ENCODE assay signal across 8 mouse cellular contexts in the genomic region with DNA sequence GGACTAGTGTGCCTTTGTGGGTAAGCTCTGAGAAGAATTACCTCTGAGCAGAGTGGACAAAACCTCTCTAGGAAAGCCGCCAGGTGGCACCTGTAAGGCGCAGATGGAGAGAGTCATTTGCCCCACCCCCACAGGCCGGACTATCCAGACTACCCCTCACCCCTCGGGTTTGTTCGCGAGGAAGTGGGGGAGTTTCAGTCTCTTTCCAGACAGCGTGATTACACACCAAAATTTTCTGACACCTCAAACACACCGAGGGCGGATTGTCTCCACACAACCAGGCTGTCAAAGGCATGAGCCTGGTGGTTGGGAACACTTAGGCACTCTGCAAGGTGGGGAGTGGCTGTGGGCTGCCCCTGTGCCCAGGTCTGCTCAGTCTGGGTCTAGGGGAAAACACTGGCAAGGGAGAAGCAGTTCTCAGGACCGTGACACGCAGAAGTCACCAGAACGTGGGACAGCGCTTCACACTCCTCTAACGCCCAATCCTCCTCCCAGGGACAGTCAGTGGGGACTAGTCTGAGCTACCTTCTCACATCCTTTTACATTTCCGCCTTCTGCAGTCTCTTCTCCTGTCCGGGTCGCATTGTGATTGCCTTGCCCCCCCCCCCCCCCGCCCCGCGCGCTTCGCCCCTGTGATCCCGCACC. TPM values are rescaled to one million over a fixed set of nuclear protein-coding genes. Genes with fewer than 3 reads are reported as not detected.
DNase-seq lines count a peak whose midpoint lies in the region; ATAC-seq and TF ChIP-seq lines count a peak whose summit lies in the region.

No protein-coding gene starts in this region.

- 0 out of 2 replicates have a peak, but pooled peaks cover 5% of the 10 kb centered on the region for H3K4me1 ChIP-seq in forebrain, postnatal 0 days (ENCODE audit: insufficient read depth)
- peaks cover 5% of the 10 kb centered on the region for H3K4me1 ChIP-seq in hindbrain, embryonic 16.5 days (ENCODE audit: control insufficient read depth, insufficient read depth, low read depth, low read length)

- peak overlapping the region; percentile 58 for H3K9ac ChIP-seq in forebrain, postnatal 0 days
- H3K9ac ChIP-seq in hindbrain, embryonic 16.5 days (ENCODE audit: low read depth, low read length), result peak overlapping the region; percentile 79

- H3K27me3 ChIP-seq in forebrain, postnatal 0 days (ENCODE audit: insufficient read depth, low read length), result no peaks in the 10 kb centered on the region
- no peaks in the 10 kb centered on the region for H3K27me3 ChIP-seq in hindbrain, embryonic 16.5 days (replicated peaks; ENCODE audit: control insufficient read depth, insufficient read depth, low read length)

- 2% methylated on average over 21 of the region's 23 CpGs for WGBS in forebrain, postnatal 0 days
- under 1% methylated on average over 20 of the region's 23 CpGs for WGBS in hindbrain, embryonic 16.5 days

- DNase-seq in MEL-GATA-1-ER (ENCODE audit: extremely low read depth, low read depth), result peak; percentile 41
- DNase-seq in cerebellum, adult 11 months, result peak; percentile 88
- DNase-seq in forebrain, postnatal 0 days, result peak; percentile 67
- peak; percentile 61 to 69 for DNase-seq in left cerebral cortex, adult 18-20 months (ENCODE audit: low spot score in 2 of 2)
- DNase-seq in lung, postnatal 36 days, result peak; percentile 72
- peak; percentile 77 for DNase-seq in retina, embryonic 14.5 days (ENCODE audit: low spot score)
- DNase-seq in urinary bladder, postnatal 14 days (ENCODE audit: low spot score), result peak; percentile 56

- ATAC-seq in forebrain, postnatal 0 days, result peak; percentile 56
- ATAC-seq in hindbrain, embryonic 16.5 days, result peak; percentile 83

- no peaks in the 10 kb centered on the region for H3K36me3 ChIP-seq in forebrain, postnatal 0 days (ENCODE audit: insufficient read depth)
- H3K36me3 ChIP-seq in hindbrain, embryonic 16.5 days (ENCODE audit: control insufficient read depth, insufficient read depth, low read length), result no peaks in the 10 kb centered on the region

- peak overlapping the region; percentile 64 for H3K4me3 ChIP-seq in forebrain, postnatal 0 days (ENCODE audit: low read depth, low read length)
- H3K4me3 ChIP-seq in hindbrain, embryonic 16.5 days (ENCODE audit: low read length), result peak overlapping the region; percentile 72

- 0 out of 2 replicates have a peak, but pooled peaks cover 7% of the 10 kb centered on the region for H3K9me3 ChIP-seq in forebrain, postnatal 0 days (ENCODE audit: low read length)
- peaks cover 2% of the 10 kb centered on the region; the same call in 1 of the 2 replicates for H3K9me3 ChIP-seq in hindbrain, embryonic 16.5 days (ENCODE audit: control insufficient read depth, low read length)

- peak overlapping the region; percentile 75 for H3K4me2 ChIP-seq in forebrain, postnatal 0 days (ENCODE audit: low read depth)
- peak overlapping the region; percentile 97 for H3K4me2 ChIP-seq in hindbrain, embryonic 16.5 days (ENCODE audit: low read length)

- H3K27ac ChIP-seq in forebrain, postnatal 0 days (ENCODE audit: low read depth, low read length), result peak overlapping the region; percentile 64; the same call in 1 of the 2 replicates
- H3K27ac ChIP-seq in hindbrain, embryonic 16.5 days (ENCODE audit: low read depth, low read length), result peak overlapping the region; percentile 81

- TF ChIP-seq CTCF in forebrain, postnatal 0 days (IDR thresholded peaks at IDR 0.05; ENCODE audit: low read depth), result peak; percentile 58

RNA-seq across cellular contexts. Expression of gene Inpp4b, which starts 0.6 kb away (rescaled TPM):
- total RNA-seq in forebrain, postnatal 0 days (2014; rRNA removed), result 8.1 and 10.6 TPM in 2 replicates
- polyA plus RNA-seq in forebrain, postnatal 0 days (2015; fragmentation: Nextera tagmentation; extraction: Ambion mirVana), result 4.0 and 6.7 TPM in 2 replicates
- 11.7 and 13.6 TPM in 2 replicates for polyA plus RNA-seq in hindbrain, embryonic 16.5 days (2015; fragmentation: Nextera tagmentation; extraction: Ambion mirVana)
- total RNA-seq in left cerebral cortex, adult 18-20 months (2021), result 10 to 100 TPM; 11.0 to 11.5 TPM

Comparison
In these comparisons a context has a peak if more than half of its experiments do, and no peak if none do; other contexts are left out.
1. Peak in every context shown above with its lines: DNase-seq, ATAC-seq, H3K4me3 ChIP-seq and H3K27ac ChIP-seq.